Mouse (Mus musculus) kidney, embryonic 15.5 days (tissue): ENCODE results near the gene Stx7. TPM values are rescaled to one million over a fixed set of nuclear protein-coding genes. Genes with fewer than 3 reads are reported as not detected.

ENCODE experiments used
- ATAC-seq: fragments of 200-750 bp; cut with Nextera tagmentation; replicated peaks from 2 replicates; pipeline ENCODE4 v1.8.0; 2017; ENCODE audit warnings: moderate TSS enrichment; ENCODE audit not compliant: low FRiP score
- H3K27ac ChIP-seq: fragments of 300-500 bp; sonication (generic); 2 replicates; pipeline ENCODE4 v1.5.1; 2015; ENCODE audit warnings: mild to moderate bottlenecking, inconsistent platforms
- H3K27me3 ChIP-seq: fragments of 300-500 bp; sonication (generic); 2 replicates; pipeline ENCODE4 v1.6.1; 2015; ENCODE audit warnings: inconsistent platforms
- H3K36me3 ChIP-seq: fragments of 300-500 bp; sonication (generic); 2 replicates; pipeline ENCODE4 v1.6.1; 2015; ENCODE audit warnings: inconsistent platforms
- H3K4me1 ChIP-seq: fragments of 300-500 bp; sonication (generic); 2 replicates; pipeline ENCODE4 v1.6.1; 2015; ENCODE audit warnings: inconsistent platforms
- H3K4me2 ChIP-seq: fragments of 300-500 bp; sonication (generic); 2 replicates; pipeline ENCODE4 v1.6.1; 2015; ENCODE audit warnings: moderate library complexity, mild to moderate bottlenecking, inconsistent platforms
- H3K4me3 ChIP-seq: fragments of 300-500 bp; sonication (generic); replicated peaks from 2 replicates; pipeline ENCODE4 v1.5.1; 2015; ENCODE audit warnings: mild to moderate bottlenecking, inconsistent platforms
- H3K9ac ChIP-seq: fragments of 300-500 bp; sonication (generic); 2 replicates; pipeline ENCODE4 v1.6.1; 2015; ENCODE audit warnings: mild to moderate bottlenecking, inconsistent platforms
- H3K9me3 ChIP-seq: fragments of 300-500 bp; sonication (generic); replicated peaks from 2 replicates; pipeline ENCODE4 v1.6.1; 2016; ENCODE audit warnings: inconsistent platforms
- WGBS: fragments of 180-500 bp; shearing (Covaris S2); methylation state at CpG from one replicate; pipeline ENCODE4 v1.1.7; 2015; ENCODE audit warnings: mixed read lengths; 5-methylcytosine and 5-hydroxymethylcytosine counted together
- polyA plus RNA-seq: library from polyadenylated mRNA; unstranded; fragments of >200 nt; fragmentation: Nextera tagmentation; extraction: Ambion mirVana; gene quantifications from 2 replicates; pipeline ENCODE4 v1.2.1, GENCODE M21; 2015

The Stx7 gene
- polyA plus RNA-seq, 1 experiment from 2014 or later, result 108 TPM

DNA sequence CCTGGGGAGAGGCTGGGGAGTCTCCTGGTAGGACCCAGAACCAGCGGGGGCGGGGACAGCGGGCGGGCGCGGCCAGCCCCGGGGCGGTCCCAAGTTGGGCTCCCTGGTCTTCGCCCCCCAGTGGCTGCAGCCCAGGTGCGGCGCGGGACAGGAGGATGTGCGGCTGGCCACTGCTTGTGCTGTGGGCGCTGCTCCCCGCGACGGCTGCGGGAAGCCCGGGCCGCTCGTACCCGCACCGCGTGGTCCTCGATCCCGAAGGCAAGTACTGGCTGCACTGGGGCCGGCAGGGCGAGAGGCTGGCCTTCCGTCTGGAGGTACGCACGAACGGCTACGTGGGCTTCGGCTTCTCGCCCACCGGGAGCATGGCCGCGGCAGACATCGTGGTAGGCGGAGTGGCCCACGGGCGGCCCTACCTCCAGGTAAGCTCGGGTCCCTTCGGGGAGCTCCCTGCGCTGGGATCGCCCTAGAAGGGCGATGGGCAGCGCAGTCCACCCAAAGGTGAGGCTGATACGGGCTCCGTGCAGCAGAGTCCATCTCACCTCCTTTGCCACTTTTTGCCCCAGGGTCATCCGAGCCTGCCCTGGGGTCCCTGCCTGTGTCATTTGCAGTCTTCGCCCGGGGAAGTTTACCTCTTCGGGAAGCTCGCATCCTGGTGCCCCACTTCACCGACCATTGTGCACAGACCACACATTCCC is 74.5 kb downstream of the Stx7 start, which contains the start of gene Moxd1:
Gene Moxd1 (plus strand): TSS at position 69 of the 695 bp plus-strand sequence.
- H3K9me3 ChIP-seq, result no peaks in the 10 kb centered on the region
- peak within 1 kb of the TSS; percentile 98 for H3K4me2 ChIP-seq
- peaks cover 25% of the 10 kb centered on the region for H3K4me1 ChIP-seq
- H3K27me3 ChIP-seq, result peaks cover 24% of the 10 kb centered on the region
- peak within 1 kb of the TSS; percentile 57 for H3K9ac ChIP-seq
- no peak within 1 kb of the TSS for H3K27ac ChIP-seq
- H3K4me3 ChIP-seq, result peak within 1 kb of the TSS; percentile 61
- no peaks in the 10 kb centered on the region for H3K36me3 ChIP-seq
- peak; percentile 90 for ATAC-seq
- WGBS, result 1% methylated on average over 56 of the region's 56 CpGs

DNA sequence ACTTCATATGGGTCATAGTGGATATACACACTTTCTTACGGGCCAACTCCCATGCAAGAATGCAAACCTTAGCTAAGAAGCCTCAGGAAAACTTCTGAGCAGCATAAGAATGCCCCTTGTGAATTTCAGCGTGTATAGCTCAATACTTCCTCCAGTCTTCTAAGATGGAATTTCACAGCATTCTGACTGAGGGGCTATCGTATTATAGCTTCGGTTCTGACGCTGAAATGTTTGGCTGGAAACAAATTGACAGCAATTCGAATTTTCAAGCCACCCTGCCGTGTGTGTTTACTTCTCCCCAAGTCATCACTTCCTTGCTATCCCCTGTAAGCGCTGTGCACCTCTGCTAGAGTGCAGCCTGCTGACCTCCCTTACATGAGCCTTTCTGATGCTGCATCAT is 75.5 kb downstream of the Stx7 start:
- Histone ChIP-seq H3K4me3 (peak overlapping the region; percentile 61), H3K27me3 (peaks cover 24% of the 10 kb centered on the region), H3K4me1 (peaks cover 25% of the 10 kb centered on the region), H3K27ac (no peak overlapping the region), H3K36me3 (no peaks in the 10 kb centered on the region), H3K9me3 (no peaks in the 10 kb centered on the region), H3K4me2 (peak overlapping the region; percentile 98), H3K9ac (no peak overlapping the region)
- ATAC-seq, result no peak
- WGBS, result 23% methylated on average over 8 of the region's 8 CpGs

DNA sequence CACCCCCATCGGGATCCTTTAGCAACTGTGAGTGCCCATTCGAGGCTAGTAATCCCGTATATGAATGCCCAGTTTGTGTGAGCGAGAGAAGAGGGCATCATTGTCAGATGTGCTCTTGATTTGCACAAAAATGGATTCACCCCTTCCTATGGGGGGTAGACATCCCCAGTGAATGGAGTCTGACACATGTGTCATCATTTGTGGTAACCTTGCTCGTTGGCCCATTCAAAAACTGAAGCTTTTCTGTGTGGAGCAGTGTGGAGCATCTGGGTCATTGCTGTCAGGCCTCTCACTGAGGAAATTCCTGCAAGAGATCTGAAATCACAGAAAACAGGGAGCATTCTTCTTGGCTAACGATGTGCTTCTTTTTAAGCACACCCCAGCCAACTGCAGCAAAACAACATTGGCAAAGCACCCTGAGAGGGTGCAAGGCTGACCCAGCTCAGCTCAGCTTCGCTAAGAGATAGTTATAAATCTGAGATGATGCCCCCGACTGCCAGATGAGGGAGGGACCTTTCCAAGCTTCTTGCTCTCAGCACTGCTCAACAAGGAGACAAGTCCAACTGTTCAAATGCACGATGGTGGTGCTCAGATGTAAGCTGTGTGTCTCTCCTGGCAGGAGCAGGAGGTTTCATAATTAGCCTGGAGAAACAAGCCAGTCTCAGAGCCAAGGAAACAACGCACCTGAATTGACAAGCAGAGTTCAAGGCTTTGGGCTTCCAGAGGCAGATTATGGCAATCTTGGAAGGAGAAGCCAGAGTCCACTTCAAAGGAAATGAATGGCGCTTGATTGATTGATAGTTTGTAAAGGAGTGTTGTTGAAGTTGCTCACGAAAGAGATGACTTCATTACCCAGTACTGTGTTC is 79.4 kb downstream of the Stx7 start:
- Histone ChIP-seq H3K27me3 (peaks cover 14% of the 10 kb centered on the region), H3K9me3 (no peaks in the 10 kb centered on the region), H3K4me1 (peaks cover 16% of the 10 kb centered on the region), H3K4me2 (no peak overlapping the region), H3K9ac (no peak overlapping the region), H3K27ac (no peak overlapping the region), H3K4me3 (no peak overlapping the region), H3K36me3 (no peaks in the 10 kb centered on the region)
- ATAC-seq, result no peak
- 60% methylated on average over 12 of the region's 12 CpGs for WGBS

DNA sequence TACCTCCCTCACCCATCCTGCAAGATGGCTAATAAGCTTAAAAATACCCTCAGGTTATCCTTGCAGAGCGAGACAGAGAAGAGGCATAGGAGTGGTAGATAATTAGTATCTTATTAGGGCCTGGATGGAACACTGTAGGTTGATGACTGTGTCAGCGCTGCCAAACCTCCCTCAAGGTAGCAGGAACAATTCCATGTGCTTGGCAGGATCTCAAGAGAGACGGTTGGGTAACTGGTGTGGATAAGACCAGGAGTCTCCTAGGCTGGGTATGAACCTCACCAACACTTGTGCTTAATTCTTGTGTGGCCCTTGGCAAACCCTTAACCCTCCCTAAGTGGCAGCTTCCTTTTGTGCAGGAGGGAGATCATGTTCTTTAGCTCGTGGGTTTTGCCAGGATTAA is 83.2 kb downstream of the Stx7 start:
- H3K27me3 ChIP-seq, result no peaks in the 10 kb centered on the region

DNA sequence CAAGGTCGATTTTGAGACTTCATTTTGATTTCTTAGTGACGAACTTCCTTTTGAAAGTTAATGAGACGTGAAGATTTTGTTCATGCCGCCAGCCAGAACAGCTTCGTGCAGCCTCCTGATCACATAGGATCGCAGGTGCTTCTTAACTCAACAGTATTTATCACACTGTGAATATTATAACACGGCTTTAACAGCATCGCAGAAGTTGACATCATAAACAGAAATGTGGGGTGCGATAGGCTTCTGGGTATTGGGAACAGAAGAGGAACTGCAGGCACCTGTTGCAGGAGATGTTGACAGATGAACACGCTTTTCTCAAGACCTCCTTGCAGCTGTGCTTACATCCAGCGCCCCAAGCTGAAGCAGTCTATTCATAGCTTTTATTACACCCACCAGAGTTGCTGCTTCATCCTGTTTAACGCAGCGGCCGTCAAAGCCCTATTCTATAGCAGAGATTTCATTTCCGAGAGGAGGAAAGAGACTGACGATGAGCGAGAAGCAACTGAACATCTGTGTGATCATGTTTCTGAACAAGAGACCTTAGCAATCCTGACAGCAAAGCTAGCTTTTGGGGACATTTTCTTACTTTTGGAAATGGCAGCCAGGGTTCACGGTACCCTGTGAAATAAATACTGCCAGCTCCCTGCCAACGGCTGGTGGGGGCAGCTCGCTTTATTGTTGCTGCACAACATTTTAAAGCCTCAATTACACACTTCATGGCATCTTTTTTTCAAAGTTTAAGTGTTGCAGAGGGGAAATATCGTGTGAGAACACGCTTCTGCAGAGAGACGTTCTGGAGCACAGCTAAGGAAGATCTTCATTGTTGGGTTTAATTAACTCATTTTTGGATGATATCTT is 86.6 kb downstream of the Stx7 start:
- ATAC-seq, result no peak
- Histone ChIP-seq H3K4me2 (peak overlapping the region; percentile 42), H3K27me3 (no peaks in the 10 kb centered on the region), H3K4me1 (peaks cover 3% of the 10 kb centered on the region; the same call in 1 of the 2 replicates), H3K9ac (no peak overlapping the region), H3K4me3 (no peak overlapping the region), H3K27ac (peak overlapping the region; percentile 34; the same call in 1 of the 2 replicates), H3K9me3 (0 out of 2 replicates have a peak, but pooled peaks cover 4% of the 10 kb centered on the region), H3K36me3 (no peaks in the 10 kb centered on the region)
- WGBS, result 43% methylated on average over 23 of the region's 23 CpGs

More for the DNA sequence above, 83.2 kb downstream of the Stx7 start:
- WGBS, result 70% methylated on average over 4 of the region's 4 CpGs
- Histone ChIP-seq H3K9me3 (no peaks in the 10 kb centered on the region), H3K27ac (no peak overlapping the region), H3K4me3 (no peak overlapping the region), H3K4me2 (no peak overlapping the region), H3K4me1 (peaks cover 3% of the 10 kb centered on the region; the same call in 1 of the 2 replicates), H3K9ac (no peak overlapping the region), H3K36me3 (no peaks in the 10 kb centered on the region)
- ATAC-seq, result no peak

Other genes with a start within 250 kb of the Stx7 start
- gene Taar1, start 228.9 kb upstream of the Stx7 start, polyA plus RNA-seq, result not detected in 2 replicates
- gene Taar2, start 210.7 kb upstream of the Stx7 start, polyA plus RNA-seq, result 0.22 TPM in 1 of 2 replicates, not detected in the other
- gene Taar3, start 199.7 kb upstream of the Stx7 start, polyA plus RNA-seq, result not detected in 2 replicates
- gene Taar4, start 188.8 kb upstream of the Stx7 start, polyA plus RNA-seq, result not detected in 2 replicates
- 0.36 TPM in 1 of 2 replicates, not detected in the other for gene Taar5, start 178.6 kb upstream of the Stx7 start, polyA plus RNA-seq
- not detected in 2 replicates for gene Taar6, start 163.7 kb upstream of the Stx7 start, polyA plus RNA-seq
- not detected in 2 replicates for gene Taar7a, start 155.8 kb upstream of the Stx7 start, polyA plus RNA-seq
- gene Taar7b, start 149.4 kb upstream of the Stx7 start, polyA plus RNA-seq, result not detected in 2 replicates
- gene Taar7d, start 122.1 kb upstream of the Stx7 start, polyA plus RNA-seq, result not detected in 2 replicates
- not detected in 2 replicates for gene Taar7e, start 111.7 kb upstream of the Stx7 start, polyA plus RNA-seq
- not detected in 2 replicates for gene Taar7f, start 99.8 kb upstream of the Stx7 start, polyA plus RNA-seq
- gene Taar8a, start 72.8 kb upstream of the Stx7 start, polyA plus RNA-seq, result not detected in 2 replicates
- gene Taar8b, start 57.0 kb upstream of the Stx7 start, polyA plus RNA-seq, result not detected in 2 replicates
- gene Taar8c, start 47.4 kb upstream of the Stx7 start, polyA plus RNA-seq, result not detected in 2 replicates
- gene Taar9, start 39.8 kb upstream of the Stx7 start, polyA plus RNA-seq, result not detected in 2 replicates
- gene Moxd1, start 74.2 kb downstream of the Stx7 start, polyA plus RNA-seq, result 21.4 and 26.1 TPM in 2 replicates